Mouse (Mus musculus) small intestine, adult 2 months (tissue): ENCODE results near the gene Tns3. TPM values are rescaled to one million over a fixed set of nuclear protein-coding genes. Genes with fewer than 3 reads are reported as not detected.

ENCODE experiments used
- H3K27ac ChIP-seq: fragments of 200-500 bp; 2 replicates; pipeline ENCODE4 v1.5.1; 2012; ENCODE audit warnings: low read depth, low read length, control low read depth, inconsistent platforms; ENCODE audit not compliant: insufficient read depth
- H3K27me3 ChIP-seq: fragments of 200-500 bp; 2 replicates; pipeline ENCODE4 v1.6.1; 2012; ENCODE audit warnings: mild to moderate bottlenecking, moderate library complexity, low read length, inconsistent platforms; ENCODE audit not compliant: control insufficient read depth, insufficient read depth
- H3K36me3 ChIP-seq: fragments of 200-500 bp; 2 replicates; pipeline ENCODE4 v1.6.1; 2012; ENCODE audit warnings: mild to moderate bottlenecking, low read length, control low read depth, inconsistent platforms; ENCODE audit not compliant: control insufficient read depth, insufficient read depth
- H3K4me1 ChIP-seq: fragments of 200-500 bp; 2 replicates; pipeline ENCODE4 v1.6.1; 2012; ENCODE audit warnings: low read length, inconsistent platforms, mixed read lengths; ENCODE audit not compliant: control insufficient read depth, insufficient read depth, insufficient read length
- H3K4me3 ChIP-seq: fragments of 200-500 bp; 2 replicates; pipeline ENCODE4 v1.5.1; 2012; ENCODE audit warnings: low read depth, mild to moderate bottlenecking, control low read depth, inconsistent platforms, low read length, moderate library complexity
- CTCF ChIP-seq: fragments of 200-500 bp; IDR thresholded peaks from 2 replicates; pipeline ENCODE4 v1.5.1; 2012; ENCODE audit warnings: low read depth, mild to moderate bottlenecking, control low read depth, inconsistent platforms, low read length, moderate library complexity, mixed read lengths; ENCODE audit not compliant: insufficient replicate concordance, insufficient read length; ENCODE audit errors: extremely low read depth
- POLR2A ChIP-seq: fragments of 200-500 bp; IDR thresholded peaks from 2 replicates; pipeline ENCODE4 v1.6.1; 2012; ENCODE audit warnings: low read depth, mild to moderate bottlenecking, control low read depth, inconsistent platforms, low read length, moderate library complexity
- WGBS: fragments of 180-500 bp; shearing (Covaris S2); methylation state at CpG from one replicate; pipeline ENCODE4 v1.1.7; 2018; 5-methylcytosine and 5-hydroxymethylcytosine counted together
- polyA plus RNA-seq: library from polyadenylated mRNA; depleted of rRNA; stranded (reverse); fragments of >200 nt; gene quantifications from 2 replicates; pipeline ENCODE4 v1.2.3, GENCODE M21; 2012

Tns3 gene
- polyA plus RNA-seq, 1 experiment: 24.9 TPM

DNA sequence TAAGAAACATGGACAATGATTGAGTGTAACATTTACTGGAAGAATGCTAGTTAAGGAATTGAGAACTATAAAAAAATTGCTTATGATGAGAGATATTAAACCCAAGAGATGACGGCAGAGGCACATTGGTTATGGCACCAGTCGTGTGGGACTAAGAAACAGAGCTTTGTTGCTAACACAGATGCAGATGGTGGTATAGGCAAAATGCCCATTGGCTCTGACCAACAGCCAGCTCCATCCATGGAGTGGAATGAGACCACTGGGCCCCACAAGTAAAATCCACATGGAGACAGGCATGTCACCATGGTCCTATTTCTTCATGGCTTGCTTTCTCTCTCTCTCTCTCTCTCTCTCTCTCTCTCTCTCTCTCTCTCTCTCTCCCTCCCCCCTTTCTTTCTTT, 223.6 kb downstream of the Tns3 start:
- H3K4me3 ChIP-seq: no peak overlapping the region
- no peaks in the 10 kb centered on the region for H3K27me3 ChIP-seq
- no peak for TF ChIP-seq CTCF
- no peak for TF ChIP-seq POLR2A
- H3K27ac ChIP-seq: no peak overlapping the region
- 85% methylated on average over 2 of the region's 2 CpGs for WGBS
- H3K4me1 ChIP-seq: no peaks in the 10 kb centered on the region; the same call in 1 of the 2 replicates
- peaks cover 61% of the 10 kb centered on the region for H3K36me3 ChIP-seq

DNA sequence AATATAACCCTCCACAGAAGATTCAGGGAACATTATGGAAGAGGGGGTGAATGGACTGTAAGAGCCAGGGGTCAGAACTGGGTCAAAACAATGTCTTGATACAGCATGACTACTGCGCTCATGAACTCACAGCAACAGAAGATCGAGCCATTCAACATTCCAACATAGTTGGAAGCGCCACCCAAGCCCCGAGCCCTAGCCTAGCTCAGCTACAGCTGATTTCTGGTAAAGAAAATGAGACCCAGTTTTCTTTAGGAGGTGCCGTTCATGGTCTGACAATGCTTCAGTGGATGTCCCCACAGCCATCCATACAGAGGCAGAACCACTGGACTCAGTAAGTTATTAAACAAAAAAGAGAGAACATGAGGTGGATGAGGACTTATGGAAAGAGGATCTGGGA, 224.1 kb downstream of the Tns3 start:
- TF ChIP-seq CTCF (no peak), POLR2A (no peak)
- H3K4me3 ChIP-seq: no peak overlapping the region
- WGBS: 93% methylated on average over 5 of the region's 5 CpGs
- no peaks in the 10 kb centered on the region for H3K27me3 ChIP-seq
- H3K36me3 ChIP-seq: peaks cover 58% of the 10 kb centered on the region
- H3K4me1 ChIP-seq: no peaks in the 10 kb centered on the region; the same call in 1 of the 2 replicates
- H3K27ac ChIP-seq: no peak overlapping the region

DNA sequence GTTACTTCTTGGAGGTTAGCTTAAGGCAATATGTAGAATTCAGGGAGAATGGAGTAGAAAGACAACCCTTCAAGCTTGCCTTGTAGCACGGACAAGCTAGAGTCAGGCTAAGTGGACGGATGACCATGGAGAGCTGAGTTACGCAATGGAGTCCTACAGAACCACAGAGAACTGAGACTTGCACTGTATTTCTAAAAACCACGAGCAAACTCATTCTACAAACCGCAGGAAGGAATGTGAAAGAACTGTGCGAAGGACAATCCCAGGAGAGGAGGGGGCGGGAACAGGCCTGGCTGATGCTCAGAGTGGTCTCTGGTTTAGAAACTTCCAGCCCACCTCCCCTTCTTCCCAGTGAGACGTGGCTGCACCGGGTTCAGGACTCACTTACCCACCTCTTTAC, 225.3 kb downstream of the Tns3 start:
- WGBS: 79% methylated on average over 9 of the region's 9 CpGs
- Histone ChIP-seq H3K27me3 (no peaks in the 10 kb centered on the region), H3K36me3 (peaks cover 59% of the 10 kb centered on the region), H3K4me3 (no peak overlapping the region), H3K4me1 (no peaks in the 10 kb centered on the region; the same call in 1 of the 2 replicates), H3K27ac (no peak overlapping the region)
- TF ChIP-seq CTCF (no peak), POLR2A (no peak)

DNA sequence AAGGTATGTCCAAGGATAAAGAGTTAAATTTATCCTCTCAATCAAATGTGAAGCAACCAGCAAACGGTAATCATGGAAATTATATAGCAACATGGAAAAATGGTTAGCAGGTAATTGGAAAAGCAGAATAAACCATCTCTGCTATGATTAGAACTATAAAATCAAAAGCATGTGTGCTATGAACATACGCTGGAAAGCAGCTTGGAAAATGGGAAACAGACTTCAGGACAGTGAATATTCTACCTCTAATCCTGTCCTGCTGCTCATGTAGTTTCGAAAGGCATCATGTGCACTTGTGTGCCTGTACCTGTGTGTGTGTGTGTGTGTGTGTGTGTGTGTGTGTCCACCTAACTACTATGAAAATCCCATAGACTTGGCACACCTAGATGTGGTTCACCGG, 226.1 kb downstream of the Tns3 start:
- peaks cover 59% of the 10 kb centered on the region for H3K36me3 ChIP-seq
- H3K27me3 ChIP-seq: no peaks in the 10 kb centered on the region
- no peaks in the 10 kb centered on the region for H3K4me1 ChIP-seq
- H3K4me3 ChIP-seq: no peak overlapping the region
- no peak for TF ChIP-seq POLR2A
- no peak for TF ChIP-seq CTCF
- H3K27ac ChIP-seq: no peak overlapping the region
- WGBS: 93% methylated on average over 4 of the region's 4 CpGs

DNA sequence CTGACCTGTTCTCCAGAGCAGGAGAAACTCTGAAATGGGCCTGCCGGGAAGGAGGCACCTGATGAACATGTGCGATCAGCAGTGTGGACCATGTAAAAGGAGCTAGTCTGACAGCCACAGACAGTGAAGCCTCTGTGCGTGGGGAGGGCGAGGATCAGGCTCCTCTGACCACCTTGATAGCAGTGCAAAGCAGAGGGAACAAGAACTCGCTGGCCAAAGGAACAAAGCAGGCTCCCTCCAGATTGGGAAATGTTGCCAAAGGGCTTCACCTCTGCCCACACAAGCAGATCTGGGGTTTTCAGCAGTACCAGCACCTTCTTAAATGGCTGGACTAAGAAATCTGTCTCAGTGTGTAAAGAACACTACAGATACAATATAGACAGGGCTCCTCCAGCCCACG, 229.2 kb downstream of the Tns3 start:
- Histone ChIP-seq H3K36me3 (peaks cover 58% of the 10 kb centered on the region), H3K27me3 (no peaks in the 10 kb centered on the region), H3K4me1 (no peaks in the 10 kb centered on the region), H3K4me3 (no peak overlapping the region), H3K27ac (no peak overlapping the region)
- WGBS: 91% methylated on average over 6 of the region's 6 CpGs
- TF ChIP-seq CTCF (no peak), POLR2A (no peak)

DNA sequence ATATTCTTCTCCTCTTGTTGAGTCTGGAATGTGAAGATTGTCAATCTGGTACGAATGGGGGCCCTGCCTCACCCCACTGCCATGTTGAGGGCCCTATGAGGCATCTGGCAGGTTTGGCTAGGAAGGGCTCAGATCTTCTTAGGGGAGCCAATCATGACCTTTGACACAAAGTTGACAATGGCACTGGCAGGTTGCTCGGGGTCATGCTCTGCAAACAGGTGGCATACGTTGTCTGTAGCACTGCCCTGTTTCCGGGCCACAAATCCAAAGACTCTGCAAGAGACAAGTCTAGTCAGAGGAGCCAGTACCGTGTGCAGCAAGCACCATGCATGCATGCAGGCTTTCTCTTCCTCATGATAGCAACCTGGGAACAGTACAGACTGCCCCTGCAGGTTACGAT, 230.0 kb downstream of the Tns3 start:
- Histone ChIP-seq H3K27ac (no peak overlapping the region), H3K36me3 (peaks cover 60% of the 10 kb centered on the region), H3K4me3 (no peak overlapping the region), H3K27me3 (no peaks in the 10 kb centered on the region), H3K4me1 (no peaks in the 10 kb centered on the region)
- WGBS: 78% methylated on average over 6 of the region's 6 CpGs
- TF ChIP-seq POLR2A (no peak), CTCF (no peak)

DNA sequence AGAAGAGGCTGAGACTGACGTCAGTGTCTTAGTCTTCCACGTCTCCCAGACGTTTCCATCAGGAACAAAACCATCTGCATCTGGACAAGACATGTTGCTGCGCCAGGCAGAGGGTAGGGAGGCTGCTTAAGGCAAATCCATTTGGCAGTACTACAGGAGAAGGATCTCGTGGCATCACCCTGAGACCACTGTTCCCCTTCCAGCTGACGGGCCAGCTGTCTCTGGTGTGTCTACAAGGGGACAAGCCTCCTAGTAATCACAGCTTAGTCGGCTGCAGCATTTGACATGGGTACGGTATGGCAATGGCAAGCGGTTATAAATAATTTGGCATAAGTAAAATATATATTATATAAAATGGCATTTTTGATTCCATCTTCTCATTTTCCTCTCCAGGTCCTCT, 230.9 kb downstream of the Tns3 start:
- H3K4me3 ChIP-seq: no peak overlapping the region
- TF ChIP-seq CTCF (no peak), POLR2A (no peak)
- H3K27ac ChIP-seq: no peak overlapping the region
- no peaks in the 10 kb centered on the region for H3K27me3 ChIP-seq
- H3K4me1 ChIP-seq: no peaks in the 10 kb centered on the region
- peaks cover 54% of the 10 kb centered on the region for H3K36me3 ChIP-seq
- WGBS: 86% methylated on average over 9 of the region's 9 CpGs

DNA sequence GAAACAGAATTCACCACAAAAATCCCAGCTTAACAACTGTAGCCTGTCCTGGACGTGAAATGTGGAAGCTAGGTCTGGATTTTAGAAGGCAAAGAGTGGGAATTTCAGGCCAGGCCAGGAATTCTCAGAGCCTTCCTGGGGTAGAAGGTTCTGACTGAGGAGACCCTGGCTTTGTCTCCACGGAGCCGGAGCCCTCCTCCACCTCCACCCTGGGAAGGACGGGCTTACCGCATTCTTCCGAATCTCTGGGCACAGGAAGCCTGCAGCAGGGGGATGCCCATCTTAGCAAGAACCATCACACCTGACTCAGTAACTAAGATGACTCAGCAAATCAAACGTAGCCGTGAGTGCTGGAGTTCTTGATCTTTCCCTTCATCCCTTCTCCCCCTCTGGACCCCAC, 231.4 kb downstream of the Tns3 start:
- H3K4me1 ChIP-seq: no peaks in the 10 kb centered on the region
- no peak overlapping the region for H3K4me3 ChIP-seq
- H3K27ac ChIP-seq: no peak overlapping the region
- H3K36me3 ChIP-seq: peaks cover 54% of the 10 kb centered on the region
- no peak for TF ChIP-seq CTCF
- TF ChIP-seq POLR2A: no peak
- no peaks in the 10 kb centered on the region for H3K27me3 ChIP-seq
- WGBS: 86% methylated on average over 8 of the region's 8 CpGs
